Mouse (Mus musculus) cortical plate, adult 2 months (tissue): Measurements from ENCODE around the gene Cyb561. TPM values are rescaled to one million over a fixed set of nuclear protein-coding genes. Genes with fewer than 3 reads are reported as not detected.

Source experiments
- H3K27ac ChIP-seq: fragments of 200-500 bp; 2 replicates; pipeline ENCODE4 v1.5.1; 2012; ENCODE audit warnings: low read length, control low read depth, inconsistent platforms; ENCODE audit not compliant: insufficient read depth
- H3K4me1 ChIP-seq: fragments of 200-500 bp; 2 replicates; pipeline ENCODE4 v1.6.1; 2011; ENCODE audit warnings: low read length; ENCODE audit not compliant: control insufficient read depth, insufficient read depth
- H3K4me3 ChIP-seq: fragments of 200-500 bp; 2 replicates; pipeline ENCODE4 v1.5.1; 2011; ENCODE audit warnings: mild to moderate bottlenecking, low read length, control low read depth; ENCODE audit not compliant: insufficient read depth
- CTCF ChIP-seq: fragments of 200-500 bp; IDR thresholded peaks from 2 replicates; pipeline ENCODE4 v1.5.1; 2011; ENCODE audit warnings: mild to moderate bottlenecking, control low read depth, low read length; ENCODE audit not compliant: insufficient read depth; ENCODE audit errors: extremely low read depth
- POLR2A ChIP-seq: fragments of 200-500 bp; IDR thresholded peaks from 2 replicates; pipeline ENCODE4 v1.6.1; 2011; ENCODE audit warnings: mild to moderate bottlenecking, low read length, control low read depth; ENCODE audit not compliant: insufficient read depth; ENCODE audit errors: extremely low read depth
- polyA plus RNA-seq: library from polyadenylated mRNA; depleted of rRNA; stranded (reverse); fragments of >200 nt; gene quantifications from 2 replicates; pipeline ENCODE4 v1.2.3, GENCODE M21; 2012

Gene Cyb561
- polyA plus RNA-seq, 1 experiment, result 67.1 TPM

DNA sequence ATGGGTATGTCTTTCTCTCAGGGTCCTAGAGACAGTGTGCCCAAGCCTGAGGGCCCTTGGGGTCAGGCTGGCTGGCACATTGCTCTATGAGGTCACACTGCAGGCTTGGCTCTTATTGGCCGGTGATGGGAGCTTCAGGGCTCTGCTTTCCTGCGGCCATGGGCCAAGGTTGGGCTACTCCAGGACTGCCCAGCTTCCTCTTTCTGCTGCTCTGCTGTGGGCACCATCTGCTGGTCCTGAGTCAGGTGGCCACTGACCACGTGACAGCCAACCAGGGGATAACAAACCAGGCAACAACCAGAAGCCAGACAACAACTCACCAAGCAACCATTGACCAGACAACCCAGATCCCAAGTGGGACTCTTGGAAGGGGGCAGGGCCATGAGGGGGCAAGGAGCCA is 21.9 kb upstream of the Cyb561 start:
- Histone ChIP-seq H3K4me3 (no peak overlapping the region), H3K4me1 (no peaks in the 10 kb centered on the region), H3K27ac (no peak overlapping the region)
- TF ChIP-seq CTCF, result no peak
- no peak for TF ChIP-seq POLR2A

DNA sequence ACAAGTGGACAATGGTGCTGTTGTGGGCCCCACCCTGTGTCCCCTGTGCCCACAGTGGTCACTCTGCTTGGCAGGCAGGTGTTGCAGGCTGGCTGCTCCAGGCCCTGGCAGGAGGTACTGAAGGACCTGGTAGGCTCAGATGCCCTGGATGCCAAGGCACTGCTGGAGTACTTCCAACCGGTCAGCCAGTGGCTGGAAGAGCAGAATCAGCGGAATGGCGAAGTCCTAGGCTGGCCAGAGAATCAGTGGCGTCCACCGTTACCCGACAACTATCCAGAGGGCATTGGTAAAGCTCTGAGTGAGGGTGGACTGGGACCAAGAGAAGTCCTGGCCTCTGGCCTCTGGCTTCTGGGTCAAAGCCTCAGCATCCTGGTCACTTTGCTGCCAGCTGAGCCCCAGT is 21.5 kb upstream of the Cyb561 start:
- Histone ChIP-seq H3K27ac (no peak overlapping the region), H3K4me1 (no peaks in the 10 kb centered on the region), H3K4me3 (no peak overlapping the region)
- TF ChIP-seq POLR2A (no peak), CTCF (no peak)

DNA sequence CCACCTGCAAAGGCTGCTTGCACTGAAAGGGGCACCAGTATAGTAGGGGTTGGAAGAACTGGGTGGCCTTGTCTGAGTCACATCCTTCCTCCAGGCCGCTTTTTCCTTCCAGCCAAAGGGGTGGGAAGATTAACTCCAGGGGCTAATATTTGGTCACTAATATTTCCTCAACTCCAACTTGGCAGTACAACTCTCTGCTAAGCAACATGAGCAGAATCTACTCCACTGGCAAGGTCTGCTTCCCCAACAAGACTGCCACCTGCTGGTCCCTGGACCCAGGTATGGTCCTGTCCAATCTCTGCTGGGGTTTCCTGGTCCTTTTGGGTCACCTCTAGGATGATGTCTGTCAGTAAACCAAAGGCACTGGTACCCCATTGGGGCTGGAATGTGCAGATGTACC is 16.4 kb upstream of the Cyb561 start:
- no peaks in the 10 kb centered on the region for H3K4me1 ChIP-seq
- H3K27ac ChIP-seq, result no peak overlapping the region
- no peak overlapping the region for H3K4me3 ChIP-seq
- TF ChIP-seq CTCF, result peak; percentile 53
- no peak for TF ChIP-seq POLR2A

DNA sequence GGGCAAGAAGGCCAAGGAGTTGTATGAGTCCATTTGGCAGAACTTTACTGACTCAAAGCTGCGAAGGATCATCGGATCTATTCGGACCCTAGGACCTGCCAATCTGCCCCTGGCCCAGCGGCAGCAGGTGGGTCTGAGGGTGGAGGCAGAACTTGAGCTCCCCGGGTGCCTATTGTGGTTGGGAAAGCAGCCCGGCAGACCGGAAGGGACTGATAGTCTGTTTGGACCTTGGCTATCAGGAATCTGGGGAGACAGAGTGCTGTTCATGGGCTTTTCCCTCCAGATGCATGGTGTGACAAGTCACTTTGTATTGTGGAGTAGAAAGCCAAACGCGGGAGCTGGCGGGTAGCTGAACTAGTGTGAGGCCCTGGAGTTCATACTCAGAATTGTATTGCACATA is 15.8 kb upstream of the Cyb561 start:
- Histone ChIP-seq H3K4me1 (no peaks in the 10 kb centered on the region), H3K27ac (no peak overlapping the region), H3K4me3 (no peak overlapping the region)
- TF ChIP-seq CTCF, result no peak
- TF ChIP-seq POLR2A, result no peak

DNA sequence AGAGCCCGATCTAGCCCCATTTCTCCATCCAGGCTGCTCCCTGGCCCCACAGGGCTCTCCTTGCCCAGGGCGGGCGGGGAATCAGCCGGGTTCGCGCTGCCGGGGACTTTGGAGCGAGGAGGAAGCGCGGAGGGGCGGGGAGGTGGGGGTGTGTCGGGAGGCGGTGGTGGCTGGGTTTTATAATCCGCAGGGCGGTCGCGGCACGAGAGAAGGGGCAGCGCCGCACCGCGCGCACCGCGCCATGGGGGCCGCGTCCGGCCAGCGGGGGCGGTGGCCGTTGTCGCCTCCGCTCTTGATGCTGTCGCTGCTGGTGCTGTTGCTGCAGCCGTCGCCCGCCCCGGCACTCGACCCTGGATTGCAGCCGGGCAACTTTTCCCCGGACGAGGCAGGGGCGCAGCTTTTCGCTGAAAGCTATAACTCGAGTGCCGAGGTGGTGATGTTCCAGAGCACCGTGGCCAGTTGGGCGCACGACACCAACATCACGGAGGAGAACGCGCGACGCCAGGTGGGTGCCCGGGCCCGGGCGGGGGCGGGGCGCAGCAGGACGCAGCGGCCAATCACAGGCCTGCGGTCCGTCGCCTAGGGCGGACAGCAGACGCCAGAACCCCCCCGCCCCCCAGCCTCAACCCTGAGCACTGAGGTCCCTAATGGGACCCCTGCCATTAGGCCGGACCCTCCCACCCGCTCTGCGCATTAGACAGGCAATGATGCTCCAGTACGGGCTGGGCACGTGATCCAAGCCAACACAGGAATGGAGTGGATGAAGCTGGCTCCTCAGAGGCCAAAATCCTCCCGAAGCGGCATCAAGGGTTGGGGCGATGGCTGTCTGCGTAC is 14.8 kb upstream of the Cyb561 start, which contains the start of gene Ace:
Gene Ace (plus strand): TSS at position 205 of the 834 bp plus-strand sequence.
- Histone ChIP-seq H3K4me1 (no peaks in the 10 kb centered on the region), H3K27ac (no peak within 1 kb of the TSS), H3K4me3 (peak within 1 kb of the TSS; percentile 34)
- TF ChIP-seq CTCF (no peak), POLR2A (no peak)

DNA sequence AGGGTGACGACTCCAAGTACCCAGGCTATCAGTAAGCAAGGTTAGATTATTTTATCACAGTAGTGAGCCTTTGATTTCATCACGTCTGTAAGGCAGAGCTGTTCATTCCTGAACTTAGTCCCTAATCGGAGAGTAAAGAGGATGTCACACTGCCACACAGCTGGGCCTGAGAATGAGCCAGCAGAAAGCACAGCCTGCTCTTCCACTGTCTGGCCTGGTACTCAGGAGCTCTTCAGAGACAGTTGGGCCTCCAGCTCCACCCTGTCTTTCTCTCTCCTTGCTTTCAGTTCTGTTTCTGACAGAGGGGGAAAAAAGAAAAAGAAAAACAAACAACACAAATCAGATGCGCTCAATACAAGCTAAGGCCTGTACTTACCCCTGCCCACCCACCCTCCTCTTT is 13.2 kb upstream of the Cyb561 start:
- Histone ChIP-seq H3K27ac (no peak overlapping the region), H3K4me3 (no peak overlapping the region), H3K4me1 (no peaks in the 10 kb centered on the region)
- TF ChIP-seq POLR2A (no peak), CTCF (no peak)

DNA sequence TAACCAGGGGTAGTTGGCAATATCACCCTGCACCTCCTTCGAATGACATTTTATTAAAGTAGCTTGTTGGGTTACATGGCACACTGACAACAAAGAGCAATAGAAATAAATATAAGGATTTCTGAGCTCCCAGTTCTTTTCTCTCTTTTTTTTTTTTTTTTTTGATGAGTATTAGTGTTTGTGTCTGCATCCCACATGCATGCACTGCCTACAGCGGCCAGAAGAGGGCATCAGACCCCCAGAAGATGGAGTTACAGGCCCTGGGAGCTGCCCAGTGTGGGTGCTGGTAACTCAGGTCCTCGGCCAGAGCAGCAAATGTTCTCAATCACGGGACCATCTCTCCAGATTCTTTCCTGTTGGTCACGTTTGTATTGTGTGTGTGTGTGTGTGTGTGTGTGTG is 11.6 kb upstream of the Cyb561 start:
- Histone ChIP-seq H3K4me3 (no peak overlapping the region), H3K27ac (no peak overlapping the region), H3K4me1 (no peaks in the 10 kb centered on the region)
- TF ChIP-seq CTCF, result no peak
- TF ChIP-seq POLR2A, result no peak

DNA sequence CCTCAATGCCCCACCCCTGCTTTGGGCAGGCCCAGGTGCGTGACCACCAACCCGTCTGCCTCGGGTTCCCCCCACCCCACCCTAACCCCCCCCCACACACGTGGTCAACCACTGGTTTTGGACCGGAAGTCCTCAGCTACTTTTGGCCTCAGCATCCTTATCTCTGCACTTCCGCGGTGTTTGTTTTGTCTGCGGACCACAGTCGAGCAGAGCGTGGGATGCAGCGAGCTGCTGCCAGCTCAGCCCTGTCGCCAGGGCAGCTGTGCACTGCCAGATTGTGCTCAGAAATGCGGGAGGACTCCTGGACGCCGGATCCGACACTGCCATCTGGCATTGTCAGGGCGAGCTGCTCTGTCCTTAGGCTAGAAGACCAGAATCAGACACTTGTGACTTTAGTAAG is 6.2 kb upstream of the Cyb561 start:
- TF ChIP-seq POLR2A, result no peak
- no peak for TF ChIP-seq CTCF
- H3K27ac ChIP-seq, result no peak overlapping the region
- H3K4me1 ChIP-seq, result peaks cover 4% of the 10 kb centered on the region
- H3K4me3 ChIP-seq, result no peak overlapping the region

DNA sequence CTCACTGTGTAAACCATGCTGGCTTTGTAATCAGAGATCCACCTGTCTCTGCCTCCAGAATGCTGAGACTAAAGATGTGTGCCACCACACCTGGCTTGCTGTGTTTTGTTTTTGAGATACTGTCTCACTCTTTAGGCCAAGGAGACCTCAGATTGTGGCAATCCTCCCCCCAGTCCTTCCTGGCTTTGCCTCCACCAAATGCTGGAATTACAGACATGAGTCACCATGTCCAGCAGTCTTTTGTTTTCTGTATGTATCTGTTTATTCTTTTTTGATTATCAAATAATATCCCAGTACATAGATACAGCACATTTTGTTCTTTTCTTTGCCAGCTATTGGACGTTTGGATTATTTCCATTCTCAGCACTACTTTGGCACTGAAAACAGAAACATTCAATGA is 5.4 kb upstream of the Cyb561 start:
- H3K4me3 ChIP-seq, result no peak overlapping the region
- no peak overlapping the region for H3K27ac ChIP-seq
- TF ChIP-seq CTCF (no peak), POLR2A (no peak)
- peaks cover 4% of the 10 kb centered on the region for H3K4me1 ChIP-seq

DNA sequence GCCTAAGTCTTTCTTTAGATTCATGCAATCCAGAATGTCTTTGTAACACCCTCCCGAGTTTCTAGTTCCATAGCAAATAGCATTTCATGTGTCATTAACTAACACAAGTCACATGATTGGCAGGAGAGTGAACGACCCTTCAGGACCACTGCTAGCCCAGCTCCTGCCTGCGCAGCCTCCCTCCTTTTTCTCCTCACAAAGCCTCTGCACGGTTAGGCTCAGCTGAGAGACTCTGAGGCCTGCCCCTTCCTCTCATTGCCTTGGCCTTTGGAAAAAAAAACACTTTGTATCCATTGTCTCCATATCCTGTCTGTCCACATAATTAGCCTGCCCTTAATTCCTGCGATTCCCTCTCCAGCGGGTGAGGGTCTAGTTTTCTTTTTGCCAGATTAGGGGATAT is 4.4 kb upstream of the Cyb561 start:
- Histone ChIP-seq H3K4me3 (no peak overlapping the region), H3K4me1 (peaks cover 5% of the 10 kb centered on the region), H3K27ac (no peak overlapping the region)
- TF ChIP-seq CTCF (no peak), POLR2A (no peak)
